Mouse (Mus musculus) midbrain, embryonic 15.5 days (tissue): ENCODE data around the gene Dennd2c. TPM values are rescaled to one million over a fixed set of nuclear protein-coding genes. Genes with fewer than 3 reads are reported as not detected.
"Not testable (repeated sequence)": the region's sequence is repeated elsewhere in the genome, so short reads cannot be mapped to it uniquely, and the experiment has no call there.

Source experiments
- ATAC-seq: fragments of 200-750 bp; cut with Nextera tagmentation; replicated peaks from 2 replicates; pipeline ENCODE4 v1.8.0; 2017; ENCODE audit warnings: moderate TSS enrichment
- H3K27ac ChIP-seq: fragments of 300-500 bp; sonication (generic); 2 replicates; pipeline ENCODE4 v1.5.1; 2015; ENCODE audit warnings: mild to moderate bottlenecking, inconsistent platforms
- H3K27me3 ChIP-seq: fragments of 300-500 bp; sonication (generic); replicated peaks from 2 replicates; pipeline ENCODE4 v1.6.1; 2015; ENCODE audit warnings: inconsistent platforms
- H3K36me3 ChIP-seq: fragments of 300-500 bp; sonication (generic); replicated peaks from 2 replicates; pipeline ENCODE4 v1.6.1; 2015; ENCODE audit warnings: inconsistent platforms
- H3K4me1 ChIP-seq: fragments of 300-500 bp; sonication (generic); 2 replicates; pipeline ENCODE4 v1.6.1; 2015; ENCODE audit warnings: inconsistent platforms
- H3K4me2 ChIP-seq: fragments of 300-500 bp; sonication (generic); 2 replicates; pipeline ENCODE4 v1.6.1; 2015; ENCODE audit warnings: inconsistent platforms, mild to moderate bottlenecking, moderate library complexity
- H3K4me3 ChIP-seq: fragments of 300-500 bp; sonication (generic); 2 replicates; pipeline ENCODE4 v1.5.1; 2015; ENCODE audit warnings: mild to moderate bottlenecking, inconsistent platforms
- H3K9ac ChIP-seq: fragments of 300-500 bp; sonication (generic); 2 replicates; pipeline ENCODE4 v1.6.1; 2015; ENCODE audit warnings: mild to moderate bottlenecking, inconsistent platforms
- H3K9me3 ChIP-seq: fragments of 300-500 bp; sonication (generic); 2 replicates; pipeline ENCODE4 v1.6.1; 2016; ENCODE audit warnings: inconsistent platforms
- WGBS: fragments of 180-500 bp; shearing (Covaris S2); methylation state at CpG from one replicate; pipeline ENCODE4 v1.1.7; 2015; ENCODE audit warnings: mixed read lengths; 5-methylcytosine and 5-hydroxymethylcytosine counted together
- polyA plus RNA-seq: library from polyadenylated mRNA; unstranded; fragments of >200 nt; fragmentation: Nextera tagmentation; extraction: Ambion mirVana; gene quantifications from 2 replicates; pipeline ENCODE4 v1.2.1, GENCODE M21; 2015

The Dennd2c gene
- polyA plus RNA-seq, 1 experiment from 2014 or later = 1.3 TPM

- Histone ChIP-seq H3K36me3 (no peaks in the 10 kb centered on the region), H3K4me1 (no peaks in the 10 kb centered on the region), H3K4me2 (no peak overlapping the region), H3K27ac (no peak overlapping the region), H3K9ac (no peak overlapping the region), H3K27me3 (no peaks in the 10 kb centered on the region), H3K9me3 (no peaks in the 10 kb centered on the region), H3K4me3 (no peak overlapping the region)
- 97% methylated on average over 2 of the region's 2 CpGs for WGBS
- no peak for ATAC-seq
Measured at GRCm38 (mm10) chr3:103211101-103211500, 108.7 kb downstream of the Dennd2c start.

GRCm38 (mm10) chr3:103212142-103212541, 109.7 kb downstream of the Dennd2c start:
- Histone ChIP-seq H3K4me1 (no peaks in the 10 kb centered on the region), H3K27me3 (no peaks in the 10 kb centered on the region), H3K4me3 (no peak overlapping the region), H3K36me3 (no peaks in the 10 kb centered on the region), H3K4me2 (no peak overlapping the region), H3K9me3 (no peaks in the 10 kb centered on the region), H3K27ac (no peak overlapping the region), H3K9ac (no peak overlapping the region)
- no peak for ATAC-seq
- WGBS = 83% methylated on average over 1 of the region's 1 CpGs

GRCm38 (mm10) chr3:103213537-103213936, 111.1 kb downstream of the Dennd2c start:
- Histone ChIP-seq H3K4me2 (no peak overlapping the region), H3K9me3 (no peaks in the 10 kb centered on the region), H3K27ac (no peak overlapping the region), H3K4me3 (no peak overlapping the region), H3K9ac (no peak overlapping the region), H3K4me1 (no peaks in the 10 kb centered on the region), H3K27me3 (no peaks in the 10 kb centered on the region), H3K36me3 (no peaks in the 10 kb centered on the region)
- no peak for ATAC-seq
- WGBS = 84% methylated on average over 5 of the region's 5 CpGs

- H3K4me2 ChIP-seq = no peak overlapping the region
- ATAC-seq = no peak
- H3K9me3 ChIP-seq = no peaks in the 10 kb centered on the region
- WGBS = 84% methylated on average over 8 of the region's 8 CpGs
- H3K27me3 ChIP-seq = no peaks in the 10 kb centered on the region
- H3K4me3 ChIP-seq = no peak overlapping the region
- H3K36me3 ChIP-seq = no peaks in the 10 kb centered on the region
- no peak overlapping the region for H3K9ac ChIP-seq
- H3K4me1 ChIP-seq = no peaks in the 10 kb centered on the region
- no peak overlapping the region for H3K27ac ChIP-seq
Measured at GRCm38 (mm10) chr3:103214593-103215285, 112.3 kb downstream of the Dennd2c start.

GRCm38 (mm10) chr3:103215399-103215798, 113.0 kb downstream of the Dennd2c start:
- H3K27ac ChIP-seq, ATAC-seq, H3K4me2 ChIP-seq, H3K27me3 ChIP-seq, H3K9me3 ChIP-seq, H3K4me1 ChIP-seq, H3K36me3 ChIP-seq, H3K4me3 ChIP-seq, H3K9ac ChIP-seq: not testable (repeated sequence)
- WGBS = 95% methylated on average over 8 of the region's 8 CpGs

Other genes with a start within 250 kb of the Dennd2c start
- not detected in 2 replicates for gene Sycp1, start 166.5 kb upstream of the Dennd2c start, polyA plus RNA-seq
- 0.05 and 0.17 TPM in 2 replicates for gene Nr1h5, start 138.5 kb upstream of the Dennd2c start, polyA plus RNA-seq
- gene Sike1, start 106.9 kb upstream of the Dennd2c start, polyA plus RNA-seq = 57.0 and 59.2 TPM in 2 replicates
- 351 and 378 TPM in 2 replicates for gene Csde1, start 82.2 kb upstream of the Dennd2c start, polyA plus RNA-seq
- gene Nras, start 44.3 kb upstream of the Dennd2c start, polyA plus RNA-seq = 92.6 and 93.0 TPM in 2 replicates
- gene Ampd1, start 28.6 kb upstream of the Dennd2c start, polyA plus RNA-seq = 0.06 TPM in 1 of 2 replicates, not detected in the other
- 221 and 230 TPM in 2 replicates for gene Bcas2, start 69.1 kb downstream of the Dennd2c start, polyA plus RNA-seq
- 26.9 and 33.7 TPM in 2 replicates for gene Trim33, start 176.7 kb downstream of the Dennd2c start, polyA plus RNA-seq